Mouse (Mus musculus) gastrocnemius, adult 8-10 months (tissue): ENCODE measurements around the gene Armcx5. TPM values are rescaled to one million over a fixed set of nuclear protein-coding genes. Genes with fewer than 3 reads are reported as not detected.
"Not testable (repeated sequence)": the region's sequence is repeated elsewhere in the genome, so short reads cannot be mapped to it uniquely, and the experiment has no call there.

Experiments used
- DNase-seq, 2 experiments: peaks; one replicate each; pipeline ENCODE4 v3.0.0; 2022; ENCODE audit warnings: low spot score in 2 of 2
- total RNA-seq, 4 experiments: library from RNA; stranded (reverse); gene quantifications; 2 replicates each; pipeline ENCODE4 v1.2.4; 2022

Gene Armcx5
- total RNA-seq: 1 to 10 TPM; 3.2 to 4.4 (median 4.1) TPM

- DNase-seq: peak; percentile 66 to 76
Observed at GRCm38 (mm10) chrX:135742304-135743055, at the start of gene Armcx5, which contains the start of gene Gprasp1. Gene Armcx5 (plus strand): TSS chrX:135742733. Gene Gprasp1 (plus strand): TSS chrX:135742733.

GRCm38 (mm10) chrX:135693633-135694032 is 48.9 kb upstream of the Armcx5 start, which contains the start of gene Tcp11x2:
Gene Tcp11x2 (minus strand): TSS chrX:135693790.
- no peak for DNase-seq

GRCm38 (mm10) chrX:135703111-135703510 is 39.4 kb upstream of the Armcx5 start:
- no peak for DNase-seq

GRCm38 (mm10) chrX:135704349-135704748 is 38.2 kb upstream of the Armcx5 start:
- DNase-seq: no peak

GRCm38 (mm10) chrX:135712845-135713244 is 29.7 kb upstream of the Armcx5 start:
- DNase-seq: no peak

- DNase-seq: no peak
Observed at GRCm38 (mm10) chrX:135725161-135725560, 17.4 kb upstream of the Armcx5 start, which contains the start of gene Tmsb15a. Gene Tmsb15a (minus strand): TSS chrX:135725261.

GRCm38 (mm10) chrX:135738730-135739520 is 3.6 kb upstream of the Armcx5 start:
- no peak for DNase-seq

GRCm38 (mm10) chrX:135743056-135743355 is 473 bp downstream of the Armcx5 start:
- no peak for DNase-seq

- DNase-seq: not testable (repeated sequence)
Observed at GRCm38 (mm10) chrX:135745376-135745775, 2.8 kb downstream of the Armcx5 start.

- peak; percentile 41 to 49 for DNase-seq
Observed at GRCm38 (mm10) chrX:135752832-135753231, 10.3 kb downstream of the Armcx5 start.

GRCm38 (mm10) chrX:135761707-135762106 is 19.2 kb downstream of the Armcx5 start:
- no peak for DNase-seq

- DNase-seq: no peak
Observed at GRCm38 (mm10) chrX:135768043-135768548, 25.6 kb downstream of the Armcx5 start.

GRCm38 (mm10) chrX:135768565-135768964 is 26.0 kb downstream of the Armcx5 start:
- DNase-seq: no peak

GRCm38 (mm10) chrX:135791536-135791935 is 49.0 kb downstream of the Armcx5 start:
- DNase-seq: no peak

- DNase-seq: no peak
Observed at GRCm38 (mm10) chrX:135792326-135792725, 49.8 kb downstream of the Armcx5 start.

- not testable (repeated sequence) for DNase-seq
Observed at GRCm38 (mm10) chrX:135795591-135796304, 53.2 kb downstream of the Armcx5 start.

- DNase-seq: not testable (repeated sequence)
Observed at GRCm38 (mm10) chrX:135796305-135797211, 54.0 kb downstream of the Armcx5 start.
